Mouse (Mus musculus): ENCODE measurements around the gene Fam187b. TPM values are rescaled to one million over a fixed set of nuclear protein-coding genes. Genes with fewer than 3 reads are reported as not detected.
"Not testable (repeated sequence)": the region's sequence is repeated elsewhere in the genome, so short reads cannot be mapped to it uniquely, and the experiment has no call there.

Gene Fam187b
- under 1 TPM in 1 of 2 experiments, not detected in 1; 0.18 TPM for total RNA-seq (2021)
- long read RNA-seq, experiment 1, result 0 reads
- long read RNA-seq, experiment 2, result 0 reads

DNA sequence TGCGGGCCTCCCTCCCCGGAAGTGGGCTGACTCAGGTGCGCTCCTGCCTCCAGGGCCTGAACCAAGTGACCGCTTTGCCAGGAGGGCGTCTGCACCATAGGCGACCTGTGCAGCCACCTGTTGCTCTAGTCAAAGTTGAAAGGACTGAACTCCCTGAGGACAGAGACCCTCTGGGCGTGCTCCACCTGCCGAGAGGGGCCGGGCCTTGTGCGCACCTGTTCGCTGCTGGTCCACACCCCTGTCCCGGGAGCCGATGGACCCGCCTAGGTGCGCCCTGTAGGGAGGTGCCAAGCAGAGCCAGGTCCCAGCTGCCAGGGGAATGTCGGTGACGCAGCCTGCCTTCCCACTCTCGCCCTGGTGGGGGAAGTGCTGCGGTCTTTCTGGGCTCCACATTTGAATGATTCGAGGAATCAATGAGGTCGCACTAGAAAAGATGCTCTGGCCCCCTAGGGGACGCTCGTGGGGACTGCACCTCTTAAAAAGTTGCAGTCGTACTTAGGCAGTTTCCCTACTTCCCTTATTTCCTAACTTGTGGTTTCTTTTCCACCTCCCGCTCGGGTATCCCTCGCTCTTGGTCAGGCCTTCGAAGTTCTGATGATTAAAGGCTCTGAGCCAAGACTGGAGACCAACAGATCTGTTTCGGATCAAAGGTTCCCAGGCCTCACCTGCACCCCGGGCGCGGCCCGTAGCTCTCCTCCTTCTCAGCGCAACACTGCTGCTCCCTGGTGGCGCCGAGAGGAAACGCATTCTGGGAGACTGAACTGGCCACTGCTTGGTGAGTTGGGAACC, at the start of gene Fam187b:
Fam187b (plus strand) TSS at position 290 of the 789 bp plus-strand sequence.
- DNase-seq, result peak; percentile 88

DNA sequence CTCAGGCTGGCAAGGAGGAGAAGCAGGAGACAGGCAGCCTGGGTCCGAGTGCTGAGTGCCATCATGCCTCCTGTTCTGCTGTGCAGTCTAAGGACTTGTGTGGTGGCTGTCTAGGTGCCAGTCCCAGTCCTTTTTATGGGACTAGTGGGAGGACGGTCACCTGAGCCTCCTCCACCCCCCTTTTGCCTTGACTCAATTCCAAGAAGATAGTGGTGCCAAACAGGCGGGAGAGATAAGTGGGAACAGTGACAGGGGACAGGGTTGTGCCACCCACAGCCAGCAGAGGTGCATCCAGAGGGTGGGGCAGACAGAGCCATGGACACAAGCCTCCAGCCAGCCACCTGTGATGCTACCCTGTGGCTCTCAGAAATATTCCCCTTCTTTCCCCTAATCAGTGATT, 49.5 kb upstream of the Fam187b start:
- DNase-seq, result no peak

DNA sequence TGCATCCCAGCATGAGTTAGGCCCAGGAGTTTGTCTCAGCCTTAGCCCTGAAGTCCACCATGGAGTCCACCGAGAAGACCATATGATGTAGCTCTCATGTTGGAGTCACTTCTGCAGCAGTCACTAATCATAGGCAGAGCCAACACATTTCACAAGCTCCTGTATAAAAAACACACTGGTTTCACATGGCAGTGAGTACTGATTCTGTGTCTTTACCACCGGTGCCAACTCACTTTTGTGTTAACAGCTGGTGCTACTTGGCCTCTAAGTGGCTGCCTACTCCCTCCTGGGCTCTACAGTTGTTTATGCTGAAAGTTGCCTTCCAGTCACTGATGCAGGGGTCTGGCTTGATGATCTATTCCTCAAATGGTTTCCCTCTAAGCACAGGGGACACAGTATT, 49.0 kb upstream of the Fam187b start, which contains the start of gene Hamp2:
Hamp2 (minus strand) TSS at position 101 of the 400 bp plus-strand sequence.
- not testable (repeated sequence) for DNase-seq

DNA sequence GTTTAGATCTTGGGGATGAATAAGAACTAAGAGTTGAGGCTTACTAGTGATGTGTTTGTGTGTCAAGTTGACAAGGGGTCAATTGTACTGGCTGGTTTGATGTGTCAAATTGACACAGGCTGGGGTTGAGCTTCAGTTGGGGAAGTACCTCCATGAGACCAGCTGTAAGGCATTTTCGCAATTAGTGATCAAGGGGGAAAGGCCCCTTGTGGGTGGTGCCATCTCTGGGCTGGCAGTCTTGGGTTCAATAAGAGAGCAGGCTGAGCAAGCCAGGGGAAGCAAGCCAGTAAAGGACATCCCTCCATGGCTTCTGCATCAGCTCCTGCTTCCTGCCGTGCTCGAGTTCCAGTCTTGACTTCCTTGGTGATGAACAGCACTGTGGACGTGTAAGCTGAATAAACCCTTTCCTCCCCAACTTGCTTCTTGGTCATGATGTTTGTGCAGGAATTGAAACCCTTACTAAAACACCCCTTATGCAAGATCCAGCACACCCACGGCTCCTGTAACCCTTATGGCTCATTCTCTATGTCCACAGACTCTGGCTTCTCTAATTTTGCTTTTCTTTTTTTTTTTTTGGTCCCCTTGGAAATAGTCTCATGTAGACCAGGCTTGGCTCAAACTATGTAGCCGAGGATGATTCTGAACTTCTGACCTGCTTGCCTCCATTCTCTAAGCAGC, 38.0 kb upstream of the Fam187b start:
- not testable (repeated sequence) for DNase-seq

DNA sequence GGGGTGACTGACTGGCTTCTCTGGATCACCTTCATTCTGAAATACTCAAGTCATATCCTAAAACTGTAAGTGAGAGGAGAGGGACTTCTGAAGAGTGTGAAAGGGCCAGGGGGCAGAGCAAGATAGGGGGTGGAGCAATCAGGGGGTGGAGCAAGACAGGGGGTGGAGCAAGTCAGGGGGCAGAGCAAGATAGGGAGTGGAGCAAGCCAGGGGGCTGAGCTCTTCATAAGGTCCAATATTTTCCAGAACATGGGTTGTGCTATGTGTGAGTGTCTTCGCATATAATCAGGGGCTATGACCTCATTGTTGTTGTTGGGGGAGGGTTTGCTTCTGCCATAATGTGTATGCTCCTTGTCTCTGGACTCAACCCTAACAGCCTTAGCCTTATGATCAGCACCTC, 33.5 kb upstream of the Fam187b start:
- not testable (repeated sequence) for DNase-seq

DNA sequence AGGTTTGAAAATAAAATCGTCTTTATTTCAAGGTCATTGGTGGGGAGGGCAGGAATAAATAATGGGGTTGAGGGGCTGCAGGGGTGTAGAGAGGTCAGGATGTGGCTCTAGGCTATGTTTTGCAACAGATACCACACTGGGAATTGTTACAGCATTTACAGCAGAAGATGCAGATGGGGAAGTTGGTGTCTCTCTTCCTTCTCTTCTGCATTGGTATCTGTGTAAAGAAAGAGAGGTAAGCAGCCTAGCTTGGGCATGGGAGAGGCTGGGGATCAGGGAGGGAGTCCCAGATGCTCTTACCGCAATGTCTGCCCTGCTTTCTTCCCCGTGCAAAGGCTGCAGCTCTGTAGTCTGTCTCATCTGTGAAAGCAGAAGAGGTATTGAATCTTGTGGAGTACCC, 31.2 kb upstream of the Fam187b start:
- not testable (repeated sequence) for DNase-seq

DNA sequence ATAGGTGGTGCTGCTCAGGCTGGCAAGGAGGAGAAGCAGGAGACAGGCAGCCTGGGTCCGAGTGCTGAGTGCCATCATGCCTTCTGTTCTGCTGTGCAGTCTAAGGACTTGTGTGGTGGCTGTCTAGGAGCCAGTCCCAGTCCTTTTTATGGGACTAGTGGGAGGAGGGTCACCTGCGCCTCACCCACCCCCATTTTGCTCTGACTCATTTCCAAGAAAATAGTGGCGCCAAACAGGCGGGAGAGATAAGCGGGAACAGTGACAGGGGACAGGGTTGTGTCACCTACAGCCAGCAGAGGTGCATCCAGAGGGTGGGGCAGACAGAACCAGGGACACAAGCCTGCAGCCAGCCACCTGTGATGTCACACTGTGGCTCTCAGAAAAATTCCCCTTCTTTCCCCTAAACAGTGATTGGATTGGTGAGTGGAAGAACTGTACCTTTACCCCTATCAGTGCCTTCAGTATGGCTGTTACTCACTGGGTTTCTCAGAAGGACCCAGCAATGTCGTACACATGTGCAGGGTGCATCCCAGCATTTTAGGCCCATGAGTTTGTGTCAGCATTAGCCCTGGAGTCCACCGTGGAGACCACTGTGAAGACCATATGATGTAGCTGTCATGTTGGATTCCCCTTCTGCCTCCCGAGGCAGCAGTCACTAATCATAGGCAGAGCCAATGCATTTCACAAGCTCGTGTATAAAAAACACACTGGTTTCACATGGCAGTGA, 29.5 kb upstream of the Fam187b start, which contains the start of gene Hamp:
Hamp (minus strand) TSS at position 124 of the 727 bp plus-strand sequence.
- DNase-seq, result no peak

DNA sequence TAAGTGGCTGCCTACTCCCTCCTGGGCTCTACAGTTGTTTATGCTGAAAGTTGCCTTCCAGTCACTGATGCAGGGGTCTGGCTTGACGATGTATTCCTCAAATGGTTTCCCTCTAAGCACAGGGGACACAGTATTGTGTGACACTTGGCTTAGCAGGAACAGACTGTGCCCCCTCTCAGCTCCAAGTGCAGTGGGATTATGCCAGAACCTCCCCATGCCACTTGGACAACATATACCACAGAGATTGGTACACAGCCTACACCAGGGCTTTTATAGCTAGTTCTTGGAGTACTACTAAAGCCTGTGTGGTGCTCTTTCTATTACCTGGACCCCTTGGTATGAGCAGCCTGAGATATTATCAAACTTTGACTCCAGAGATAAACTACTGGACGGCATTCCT, 28.9 kb upstream of the Fam187b start:
- not testable (repeated sequence) for DNase-seq

DNA sequence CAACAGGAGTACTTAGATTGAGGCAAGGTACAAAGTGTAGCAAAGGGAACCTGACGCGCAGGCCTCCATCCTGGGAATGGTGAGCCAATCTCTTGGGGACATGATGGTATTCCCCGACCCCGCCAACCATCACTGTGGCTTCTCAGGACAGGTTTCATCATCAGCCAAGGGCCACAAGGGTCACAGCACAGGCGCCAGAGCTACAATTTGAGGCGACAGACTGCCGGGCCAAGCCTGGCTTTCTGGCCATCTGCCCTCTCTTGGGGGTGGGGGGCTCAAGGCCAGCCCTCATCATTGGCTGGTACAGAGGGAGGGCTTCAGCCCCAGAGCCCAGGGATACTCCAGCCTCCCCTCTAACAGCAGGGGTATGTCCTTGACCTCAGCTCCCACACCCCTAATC, 28.1 kb upstream of the Fam187b start:
- DNase-seq, result not testable (repeated sequence)

DNA sequence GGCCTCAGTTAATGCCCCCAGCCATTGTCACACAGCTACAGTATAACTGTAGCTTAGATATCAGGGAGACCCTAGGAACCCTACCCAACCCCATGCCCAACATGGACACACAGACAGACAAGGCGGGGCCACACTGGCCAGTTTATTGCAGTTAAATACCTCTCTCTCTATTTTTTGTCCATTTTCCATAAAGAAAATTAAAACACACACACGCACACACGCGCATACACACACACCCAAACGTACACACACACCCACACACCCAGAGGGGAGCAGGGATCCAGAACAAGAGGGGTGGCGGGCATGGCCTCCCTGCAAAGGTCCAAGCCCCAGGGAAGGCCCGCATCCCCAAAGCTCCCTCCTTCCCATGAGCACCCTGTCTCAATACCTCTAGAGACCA, 27.7 kb upstream of the Fam187b start:
- no peak for DNase-seq

DNA sequence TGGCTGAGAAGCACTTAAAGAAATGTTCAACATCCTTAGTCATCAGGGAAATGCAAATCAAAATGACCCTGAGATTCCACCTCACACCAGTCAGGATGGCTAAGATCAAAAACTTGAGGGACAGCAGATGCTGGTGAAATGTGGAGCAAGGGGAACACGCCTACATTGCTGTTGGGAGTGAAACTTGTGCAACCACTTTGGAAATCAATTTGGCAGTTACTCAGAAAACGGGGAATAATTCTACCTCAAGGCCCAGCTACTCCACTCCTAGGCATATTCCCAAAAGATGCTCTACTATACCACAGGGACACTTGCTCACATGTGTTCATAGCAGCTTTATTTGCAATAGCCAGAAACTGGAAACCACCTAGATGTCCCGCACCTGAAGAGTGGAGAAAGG, 23.7 kb upstream of the Fam187b start:
- DNase-seq, result not testable (repeated sequence)

DNA sequence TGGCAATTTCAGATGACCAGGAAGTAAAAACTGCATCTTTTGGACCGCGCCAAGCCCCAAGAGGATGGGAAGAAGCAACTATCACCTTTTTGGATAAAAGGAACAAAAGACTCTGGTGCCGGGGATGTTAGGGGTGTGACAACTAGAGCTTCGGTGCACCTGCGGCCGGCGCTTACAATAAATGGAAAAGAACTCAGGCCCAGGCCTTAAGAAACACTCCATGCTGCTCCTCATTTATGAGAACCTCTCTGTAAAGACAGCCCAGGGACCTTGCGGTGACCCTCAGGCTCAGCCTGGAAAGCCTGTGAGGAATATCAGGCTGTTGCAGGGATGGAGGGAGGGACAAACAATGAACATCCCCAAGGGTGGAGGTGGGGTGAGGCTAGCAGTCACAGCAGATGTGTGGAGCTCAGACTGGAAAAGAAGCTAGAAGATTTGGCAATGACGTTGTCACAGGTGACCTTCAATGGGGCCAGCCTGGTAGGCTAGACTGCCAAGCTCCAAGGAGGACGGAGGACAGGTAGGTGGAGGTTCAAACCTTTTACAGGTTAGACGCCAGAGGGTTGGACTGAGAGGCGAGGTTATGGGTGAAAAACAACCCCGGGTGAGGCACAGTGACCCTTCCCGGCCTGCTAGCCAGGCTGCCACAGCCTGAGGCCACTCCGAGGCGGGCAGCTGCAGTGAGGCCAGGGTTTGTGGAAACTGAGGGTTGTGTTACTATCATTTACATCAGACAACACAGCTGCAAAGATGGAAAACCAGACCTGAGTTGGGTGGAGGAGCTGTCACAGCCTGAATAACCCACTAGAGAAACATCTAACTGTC, 20.9 kb upstream of the Fam187b start:
- no peak for DNase-seq

DNA sequence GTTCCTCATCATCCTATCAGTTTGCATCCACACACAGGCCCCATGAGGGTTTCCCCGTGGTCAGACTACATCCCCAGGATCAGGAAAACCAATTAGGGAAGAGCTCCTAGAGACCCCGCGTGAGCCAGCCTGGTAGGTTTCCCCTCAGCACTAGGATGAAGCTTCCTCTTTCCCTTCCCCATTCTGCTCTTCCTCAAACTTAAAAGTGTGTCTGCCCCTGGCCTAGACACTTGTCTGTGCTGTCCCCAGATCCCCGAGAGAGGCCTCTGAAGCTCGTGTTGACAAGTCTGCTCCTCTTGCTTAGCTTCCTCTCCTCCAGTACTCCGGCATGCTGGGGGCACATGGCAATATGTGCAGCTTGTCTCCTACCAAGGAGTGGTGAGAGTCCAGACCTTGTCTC, 20.1 kb upstream of the Fam187b start:
- no peak for DNase-seq

DNA sequence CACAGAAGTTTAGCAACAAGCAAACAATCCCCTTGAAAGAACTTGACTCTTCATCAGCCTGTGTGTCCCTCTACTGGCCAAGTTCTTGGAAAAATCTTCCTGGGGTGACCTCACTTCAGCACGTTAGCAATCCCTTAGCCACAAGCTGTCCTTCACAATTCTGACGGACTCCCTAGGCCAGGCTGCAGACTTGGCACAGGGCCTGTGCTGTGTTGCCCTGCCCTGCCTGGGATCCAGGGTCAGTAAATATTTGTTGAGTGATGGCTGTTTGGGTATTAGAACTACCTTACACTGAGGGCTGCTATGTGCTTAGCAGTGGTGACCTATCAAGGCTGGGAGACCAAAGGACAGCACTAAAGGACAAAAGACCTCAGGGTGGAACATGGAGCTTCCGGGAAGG, 19.6 kb upstream of the Fam187b start:
- DNase-seq, result no peak

DNA sequence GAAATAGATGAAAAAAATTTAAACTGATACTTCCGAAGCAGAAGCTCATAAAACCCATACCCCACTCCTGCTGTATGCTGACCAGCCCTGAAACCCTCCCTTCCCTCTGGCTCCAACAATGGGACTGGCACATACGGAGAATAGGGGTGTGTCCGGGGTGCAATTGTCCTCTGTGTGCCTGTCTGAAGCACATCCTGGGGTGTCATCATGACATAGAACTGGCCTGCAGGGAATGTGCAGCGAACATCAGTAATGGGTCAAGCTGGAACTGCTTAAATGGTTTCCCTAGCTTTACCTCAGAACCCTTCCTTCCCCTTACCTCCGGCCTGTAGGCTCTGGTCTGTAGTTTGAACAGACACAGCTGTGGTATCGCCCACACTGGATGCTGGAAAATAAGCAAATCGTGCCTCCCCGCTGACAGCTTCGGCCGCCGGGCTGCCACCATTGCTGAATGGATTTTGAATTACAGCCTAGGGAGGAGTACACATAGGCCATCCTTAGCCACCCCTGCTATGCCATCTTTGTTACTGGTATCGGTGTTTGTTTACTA, 18.5 kb upstream of the Fam187b start:
- DNase-seq, result no peak

DNA sequence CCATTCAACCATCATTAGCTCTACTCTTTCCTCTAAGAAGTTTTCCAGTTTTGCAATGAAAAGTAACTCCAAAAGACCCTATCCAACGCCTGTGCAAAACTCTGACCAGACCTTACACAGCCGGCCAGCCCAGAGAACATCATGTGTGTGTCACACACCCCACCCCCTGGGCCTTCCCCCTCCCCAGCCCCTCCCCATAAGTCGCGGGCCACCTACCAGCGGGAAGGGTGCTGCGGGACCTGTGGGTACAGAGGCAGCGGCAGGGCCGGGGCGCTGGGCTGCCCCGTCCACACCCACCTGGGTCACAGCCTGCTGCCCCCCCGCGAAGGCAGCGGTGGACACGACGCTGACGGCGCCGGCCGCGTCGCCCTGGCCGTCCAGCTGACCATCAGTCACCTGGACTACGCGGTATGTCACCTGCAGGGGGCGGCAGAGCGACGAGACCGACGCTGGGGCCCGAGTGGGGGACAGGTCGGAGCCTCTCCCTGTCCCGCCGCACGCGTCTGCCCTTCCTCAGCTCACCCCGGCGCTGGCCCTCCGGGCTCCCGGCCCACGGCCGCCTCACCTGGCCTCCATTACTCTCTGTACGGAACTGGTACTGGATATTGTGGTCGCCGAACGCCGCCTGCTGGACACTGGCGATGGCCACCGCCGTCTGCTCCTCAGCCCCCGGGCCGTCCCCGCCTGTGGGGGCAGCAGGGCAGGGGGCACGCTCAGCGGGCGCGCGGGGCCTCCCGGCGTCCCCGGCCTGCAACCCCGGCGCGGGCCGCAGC, 17.8 kb upstream of the Fam187b start:
- DNase-seq, result peak; percentile 94

DNA sequence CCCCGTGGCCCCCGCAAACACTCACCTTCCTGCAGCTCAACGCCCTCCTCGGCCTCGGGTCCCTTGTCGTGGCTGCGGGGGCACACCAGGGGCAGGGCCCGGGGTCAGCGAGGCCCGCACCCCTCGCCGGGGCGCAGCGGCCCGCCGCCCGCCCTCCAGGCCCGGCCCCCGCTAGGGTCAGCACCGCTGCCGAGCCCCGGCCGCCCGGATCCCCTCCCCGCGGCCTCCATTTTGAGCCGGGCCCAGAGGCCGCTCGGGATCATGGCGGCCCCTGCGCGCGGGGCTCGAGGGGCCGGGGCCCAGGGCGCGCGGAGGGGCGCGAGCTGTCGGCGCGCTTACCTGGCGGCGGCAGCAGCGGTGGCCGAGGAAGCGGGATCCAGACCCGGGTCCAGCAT, 17.2 kb upstream of the Fam187b start:
- DNase-seq, result no peak

DNA sequence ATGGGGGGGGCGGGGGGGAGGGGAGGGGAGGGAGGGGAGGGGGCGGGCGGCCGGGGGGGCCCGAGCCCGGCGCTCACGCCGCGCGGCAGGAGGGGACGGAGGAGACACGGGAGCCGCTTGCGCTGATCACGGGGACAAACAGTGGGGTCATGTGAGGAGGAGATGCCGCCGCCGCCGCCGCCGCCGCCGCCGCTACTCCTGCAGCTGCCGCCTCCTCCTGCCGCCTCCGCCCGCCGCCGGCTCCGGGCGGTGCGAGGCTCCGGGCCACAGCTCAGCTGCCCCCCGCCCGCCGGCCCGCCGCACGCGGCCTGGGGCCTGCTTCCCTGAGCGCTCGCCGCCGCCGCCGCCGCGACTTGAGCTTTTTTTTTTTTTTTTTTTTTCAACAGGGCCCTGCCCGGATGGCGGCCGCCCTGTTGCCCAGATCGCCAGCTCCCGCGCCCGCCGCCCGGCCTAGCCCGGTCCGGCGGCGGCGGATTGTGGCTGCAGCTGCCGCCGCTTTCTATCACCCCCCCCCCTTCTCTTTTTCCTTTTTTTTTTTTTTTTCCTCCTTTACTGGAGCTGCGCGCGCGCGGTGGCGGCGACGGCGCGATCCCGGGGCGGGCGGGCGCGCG, 16.7 kb upstream of the Fam187b start, which contains the start of gene Usf2:
Usf2 (minus strand) TSS at position 48 of the 611 bp plus-strand sequence.
- peak; percentile 81 for DNase-seq

DNA sequence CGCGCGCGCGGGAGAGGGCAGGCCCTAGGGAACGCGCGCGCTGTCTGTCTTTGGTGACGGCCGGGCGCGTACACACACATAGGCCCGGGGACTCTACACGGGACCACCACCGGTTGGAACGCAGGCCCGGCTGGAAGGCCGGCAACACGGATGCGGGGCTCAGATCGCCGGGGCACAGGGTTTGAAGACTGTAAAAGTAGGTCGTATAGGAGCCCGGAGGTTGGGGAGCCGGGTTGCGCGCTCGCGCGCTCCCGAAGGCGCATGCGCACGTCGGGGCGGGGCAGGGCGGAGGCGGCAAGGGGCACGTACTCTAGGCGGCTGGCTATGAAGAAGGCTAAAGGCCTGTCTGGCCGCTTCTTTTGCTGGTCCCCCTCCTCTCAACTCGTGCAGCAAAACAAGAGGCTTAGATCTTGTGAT, 16.2 kb upstream of the Fam187b start:
- peak; percentile 94 for DNase-seq

All from gastrocnemius, postnatal 10 days (tissue).